In the genomic region with DNA sequence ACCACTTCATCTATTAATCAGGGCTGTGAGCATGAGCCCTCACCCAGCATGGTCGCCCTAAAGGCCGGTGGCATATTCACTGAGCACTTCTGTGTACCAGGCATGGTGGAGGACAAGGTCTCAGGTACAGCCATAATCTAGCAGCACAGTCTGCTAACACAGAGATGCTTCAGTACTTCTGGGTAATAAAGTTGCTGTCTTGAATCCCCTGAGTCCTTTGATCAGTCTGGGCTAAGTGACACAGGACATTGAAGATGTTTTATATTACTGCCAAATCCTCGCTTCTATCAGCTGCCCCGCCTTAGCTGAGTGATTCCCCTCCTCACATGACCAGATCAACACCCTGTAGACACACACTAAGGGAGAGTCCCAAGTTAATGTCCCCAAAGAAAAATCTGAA, we compare ENCODE assay signal across 32 mouse cellular contexts.
"Had no signal": no experiment of that assay in that cellular context is flagged by ENCODE, and none has a peak within 500 bp of the region (broad histone marks: within the 10 kb centered on the region; RNA-seq: fewer than 3 reads in every experiment).

No protein-coding gene starts in this region.

- H3K27ac ChIP-seq: heart, adult 2 months; heart, embryonic 10.5 days; heart, embryonic 13.5 days; heart, embryonic 15.5 days; hindbrain, embryonic 10.5 days; hindbrain, embryonic 12.5 days; hindbrain, embryonic 13.5 days; hindbrain, embryonic 14.5 days; hindbrain, embryonic 15.5 days; hindbrain, postnatal 0 days; intestine, embryonic 15.5 days; layer of hippocampus, adult 2 months; left cerebral cortex, adult 2 months had no signal

- H3K36me3 ChIP-seq: heart, embryonic 10.5 days; heart, embryonic 12.5 days; heart, embryonic 13.5 days; heart, embryonic 15.5 days; hindbrain, embryonic 10.5 days; hindbrain, embryonic 12.5 days; hindbrain, embryonic 13.5 days; hindbrain, embryonic 15.5 days; intestine, embryonic 15.5 days had no signal

- DNase-seq: heart, adult 18-20 months; heart, adult 2 months; heart, postnatal 10 days; heart, postnatal 14 days; heart, postnatal 36 days; heart, postnatal 4 days; kidney, adult 2 months; kidney, postnatal 10 days; kidney, postnatal 14 days; kidney, postnatal 25 days; kidney, postnatal 36 days; kidney, postnatal 4 days; layer of hippocampus, adult 9-11 months; layer of hippocampus, postnatal 36 days had no signal

- ATAC-seq: hindbrain, embryonic 16.5 days; hindbrain, postnatal 0 days; inflammation-experienced regulatory T-cells, adult 6 months; intestine, embryonic 15.5 days; intestine, embryonic 16.5 days; intestine, postnatal 0 days had no signal

- H3K4me1 ChIP-seq: heart, embryonic 10.5 days; heart, embryonic 12.5 days; heart, embryonic 13.5 days; heart, embryonic 15.5 days; hindbrain, embryonic 12.5 days; hindbrain, embryonic 13.5 days; hindbrain, embryonic 15.5 days; intestine, embryonic 15.5 days had no signal

- H3K9ac ChIP-seq: heart, embryonic 12.5 days; heart, embryonic 13.5 days; heart, embryonic 15.5 days; hindbrain, embryonic 12.5 days; hindbrain, embryonic 13.5 days; hindbrain, embryonic 14.5 days; hindbrain, embryonic 15.5 days; intestine, embryonic 15.5 days had no signal

- H3K9me3 ChIP-seq: heart, embryonic 10.5 days; heart, embryonic 12.5 days; heart, embryonic 13.5 days; heart, embryonic 15.5 days; hindbrain, embryonic 10.5 days; hindbrain, embryonic 12.5 days; hindbrain, embryonic 13.5 days; hindbrain, embryonic 15.5 days; intestine, embryonic 15.5 days had no signal

- H3K4me3 ChIP-seq: heart, adult 2 months; heart, embryonic 10.5 days; heart, embryonic 12.5 days; heart, embryonic 13.5 days; heart, embryonic 15.5 days; hindbrain, embryonic 10.5 days; hindbrain, embryonic 12.5 days; hindbrain, embryonic 13.5 days; hindbrain, embryonic 15.5 days; intestine, embryonic 15.5 days; layer of hippocampus, adult 2 months; left cerebral cortex, adult 2 months had no signal

- H3K4me2 ChIP-seq: heart, embryonic 11.5 days; heart, embryonic 12.5 days; heart, embryonic 13.5 days; heart, embryonic 15.5 days; hindbrain, embryonic 12.5 days; hindbrain, embryonic 13.5 days; hindbrain, embryonic 14.5 days; hindbrain, embryonic 15.5 days; intestine, embryonic 15.5 days had no signal

- H3K27me3 ChIP-seq: heart, embryonic 12.5 days; heart, embryonic 13.5 days; heart, embryonic 15.5 days; hindbrain, embryonic 12.5 days; hindbrain, embryonic 13.5 days; hindbrain, embryonic 15.5 days; intestine, embryonic 15.5 days had no signal
